Mouse (Mus musculus): ENCODE measurements around the gene Fam89b. TPM values are rescaled to one million over a fixed set of nuclear protein-coding genes. Genes with fewer than 3 reads are reported as not detected.

The Fam89b gene
- polyA plus RNA-seq, 1 experiment from 2014 or later: 170 TPM

- H3K4me2 ChIP-seq (ENCODE audit: low read length): no peak overlapping the region
- no peaks in the 10 kb centered on the region for H3K9me3 ChIP-seq (ENCODE audit: control insufficient read depth, low read length)
- no peak for ATAC-seq
- H3K4me1 ChIP-seq (replicated peaks; ENCODE audit: control insufficient read depth, insufficient read depth, low read length): peaks cover 22% of the 10 kb centered on the region
- no peaks in the 10 kb centered on the region for H3K27me3 ChIP-seq (replicated peaks; ENCODE audit: control insufficient read depth, insufficient read depth, low read length)
- 60% methylated on average over 10 of the region's 10 CpGs for WGBS
- no peak overlapping the region; the same call in 1 of the 2 replicates for H3K9ac ChIP-seq (replicated peaks; ENCODE audit: low read depth, low read length)
- peaks cover 27% of the 10 kb centered on the region for H3K36me3 ChIP-seq (ENCODE audit: control insufficient read depth, insufficient read depth)
- no peak overlapping the region for H3K4me3 ChIP-seq (replicated peaks; ENCODE audit: low read length)
- no peak overlapping the region for H3K27ac ChIP-seq (ENCODE audit: low read length)
Observed at GRCm38 (mm10) chr19:5716955-5717354, 12.5 kb downstream of the Fam89b start.

GRCm38 (mm10) chr19:5715793-5716688, 13.4 kb downstream of the Fam89b start:
- peak; percentile 65 for ATAC-seq

GRCm38 (mm10) chr19:5713730-5714129, 15.7 kb downstream of the Fam89b start:
- Histone ChIP-seq H3K27ac (ENCODE audit: low read length) (no peak overlapping the region), H3K36me3 (ENCODE audit: control insufficient read depth, insufficient read depth) (peaks cover 21% of the 10 kb centered on the region), H3K4me2 (ENCODE audit: low read length) (no peak overlapping the region), H3K4me1 (replicated peaks; ENCODE audit: control insufficient read depth, insufficient read depth, low read length) (peaks cover 22% of the 10 kb centered on the region), H3K9ac (replicated peaks; ENCODE audit: low read depth, low read length) (no peak overlapping the region), H3K9me3 (ENCODE audit: control insufficient read depth, low read length) (no peaks in the 10 kb centered on the region), H3K4me3 (replicated peaks; ENCODE audit: low read length) (no peak overlapping the region), H3K27me3 (replicated peaks; ENCODE audit: control insufficient read depth, insufficient read depth, low read length) (no peaks in the 10 kb centered on the region)
- no peak for ATAC-seq
- 9% methylated on average over 2 of the region's 2 CpGs for WGBS

More at GRCm38 (mm10) chr19:5715793-5716688, 13.4 kb downstream of the Fam89b start:
- H3K27me3 ChIP-seq (replicated peaks; ENCODE audit: control insufficient read depth, insufficient read depth, low read length): no peaks in the 10 kb centered on the region
- no peaks in the 10 kb centered on the region for H3K9me3 ChIP-seq (ENCODE audit: control insufficient read depth, low read length)
- peaks cover 21% of the 10 kb centered on the region for H3K36me3 ChIP-seq (ENCODE audit: control insufficient read depth, insufficient read depth)
- H3K4me1 ChIP-seq (replicated peaks; ENCODE audit: control insufficient read depth, insufficient read depth, low read length): peaks cover 22% of the 10 kb centered on the region
- no peak overlapping the region for H3K27ac ChIP-seq (ENCODE audit: low read length)
- H3K4me2 ChIP-seq (ENCODE audit: low read length): peak overlapping the region; percentile 38
- peak overlapping the region; percentile 26 for H3K4me3 ChIP-seq (replicated peaks; ENCODE audit: low read length)
- peak overlapping the region; percentile 18; the same call in 1 of the 2 replicates for H3K9ac ChIP-seq (replicated peaks; ENCODE audit: low read depth, low read length)
- WGBS: 19% methylated on average over 43 of the region's 43 CpGs

GRCm38 (mm10) chr19:5713255-5713654, 16.2 kb downstream of the Fam89b start:
- Histone ChIP-seq H3K9me3 (ENCODE audit: control insufficient read depth, low read length) (no peaks in the 10 kb centered on the region), H3K4me1 (replicated peaks; ENCODE audit: control insufficient read depth, insufficient read depth, low read length) (peaks cover 22% of the 10 kb centered on the region), H3K27ac (ENCODE audit: low read length) (no peak overlapping the region), H3K9ac (replicated peaks; ENCODE audit: low read depth, low read length) (no peak overlapping the region), H3K27me3 (replicated peaks; ENCODE audit: control insufficient read depth, insufficient read depth, low read length) (no peaks in the 10 kb centered on the region), H3K36me3 (ENCODE audit: control insufficient read depth, insufficient read depth) (peaks cover 22% of the 10 kb centered on the region), H3K4me2 (ENCODE audit: low read length) (no peak overlapping the region), H3K4me3 (replicated peaks; ENCODE audit: low read length) (no peak overlapping the region)
- 81% methylated on average over 5 of the region's 5 CpGs for WGBS
- no peak for ATAC-seq

GRCm38 (mm10) chr19:5711907-5712460, 17.5 kb downstream of the Fam89b start:
- H3K4me2 ChIP-seq (ENCODE audit: low read length): no peak overlapping the region
- 92% methylated on average over 14 of the region's 14 CpGs for WGBS
- H3K27ac ChIP-seq (ENCODE audit: low read length): no peak overlapping the region
- no peak overlapping the region for H3K4me3 ChIP-seq (replicated peaks; ENCODE audit: low read length)
- peaks cover 17% of the 10 kb centered on the region for H3K4me1 ChIP-seq (replicated peaks; ENCODE audit: control insufficient read depth, insufficient read depth, low read length)
- H3K9ac ChIP-seq (replicated peaks; ENCODE audit: low read depth, low read length): no peak overlapping the region
- H3K27me3 ChIP-seq (replicated peaks; ENCODE audit: control insufficient read depth, insufficient read depth, low read length): no peaks in the 10 kb centered on the region
- peaks cover 27% of the 10 kb centered on the region for H3K36me3 ChIP-seq (ENCODE audit: control insufficient read depth, insufficient read depth)
- ATAC-seq: no peak
- H3K9me3 ChIP-seq (ENCODE audit: control insufficient read depth, low read length): no peaks in the 10 kb centered on the region

- no peaks in the 10 kb centered on the region for H3K9me3 ChIP-seq (ENCODE audit: control insufficient read depth, low read length)
- no peak overlapping the region for H3K4me2 ChIP-seq (ENCODE audit: low read length)
- no peak overlapping the region for H3K9ac ChIP-seq (replicated peaks; ENCODE audit: low read depth, low read length)
- H3K4me3 ChIP-seq (replicated peaks; ENCODE audit: low read length): no peak overlapping the region
- H3K27me3 ChIP-seq (replicated peaks; ENCODE audit: control insufficient read depth, insufficient read depth, low read length): no peaks in the 10 kb centered on the region
- H3K27ac ChIP-seq (ENCODE audit: low read length): no peak overlapping the region
- peaks cover 30% of the 10 kb centered on the region for H3K36me3 ChIP-seq (ENCODE audit: control insufficient read depth, insufficient read depth)
- 6% methylated on average over 3 of the region's 3 CpGs for WGBS
- ATAC-seq: no peak
- peaks cover 9% of the 10 kb centered on the region for H3K4me1 ChIP-seq (replicated peaks; ENCODE audit: control insufficient read depth, insufficient read depth, low read length)
Observed at GRCm38 (mm10) chr19:5711218-5711617, 18.2 kb downstream of the Fam89b start.

- no peaks in the 10 kb centered on the region for H3K9me3 ChIP-seq (ENCODE audit: control insufficient read depth, low read length)
- H3K36me3 ChIP-seq (ENCODE audit: control insufficient read depth, insufficient read depth): peaks cover 30% of the 10 kb centered on the region
- no peak for ATAC-seq
- peaks cover 7% of the 10 kb centered on the region; the same call in 1 of the 2 replicates for H3K4me1 ChIP-seq (replicated peaks; ENCODE audit: control insufficient read depth, insufficient read depth, low read length)
- no peak overlapping the region for H3K4me3 ChIP-seq (replicated peaks; ENCODE audit: low read length)
- WGBS: 75% methylated on average over 8 of the region's 8 CpGs
- no peak overlapping the region for H3K9ac ChIP-seq (replicated peaks; ENCODE audit: low read depth, low read length)
- H3K27ac ChIP-seq (ENCODE audit: low read length): no peak overlapping the region
- H3K27me3 ChIP-seq (replicated peaks; ENCODE audit: control insufficient read depth, insufficient read depth, low read length): no peaks in the 10 kb centered on the region
- H3K4me2 ChIP-seq (ENCODE audit: low read length): no peak overlapping the region
Observed at GRCm38 (mm10) chr19:5710581-5710980, 18.9 kb downstream of the Fam89b start.

- ATAC-seq: no peak
Observed at GRCm38 (mm10) chr19:5710068-5710467, 19.4 kb downstream of the Fam89b start.

GRCm38 (mm10) chr19:5704801-5705571, 24.5 kb downstream of the Fam89b start:
- Histone ChIP-seq H3K4me2 (ENCODE audit: low read length) (no peak overlapping the region), H3K9ac (replicated peaks; ENCODE audit: low read depth, low read length) (no peak overlapping the region), H3K27me3 (replicated peaks; ENCODE audit: control insufficient read depth, insufficient read depth, low read length) (no peaks in the 10 kb centered on the region), H3K4me3 (replicated peaks; ENCODE audit: low read length) (no peak overlapping the region), H3K27ac (ENCODE audit: low read length) (no peak overlapping the region; the same call in 1 of the 2 replicates), H3K4me1 (replicated peaks; ENCODE audit: control insufficient read depth, insufficient read depth, low read length) (no peaks in the 10 kb centered on the region), H3K36me3 (ENCODE audit: control insufficient read depth, insufficient read depth) (peaks cover 32% of the 10 kb centered on the region), H3K9me3 (ENCODE audit: control insufficient read depth, low read length) (no peaks in the 10 kb centered on the region)
- WGBS: 45% methylated on average over 10 of the region's 10 CpGs
- peak; percentile 21; the same call in 1 of the 2 replicates for ATAC-seq

More at GRCm38 (mm10) chr19:5710068-5710467, 19.4 kb downstream of the Fam89b start:
- H3K4me3 ChIP-seq (replicated peaks; ENCODE audit: low read length): no peak overlapping the region
- H3K9ac ChIP-seq (replicated peaks; ENCODE audit: low read depth, low read length): no peak overlapping the region
- no peak overlapping the region for H3K27ac ChIP-seq (ENCODE audit: low read length)
- no peaks in the 10 kb centered on the region for H3K9me3 ChIP-seq (ENCODE audit: control insufficient read depth, low read length)
- WGBS: 96% methylated on average over 6 of the region's 6 CpGs
- H3K36me3 ChIP-seq (ENCODE audit: control insufficient read depth, insufficient read depth): peaks cover 27% of the 10 kb centered on the region
- no peak overlapping the region for H3K4me2 ChIP-seq (ENCODE audit: low read length)
- peaks cover 7% of the 10 kb centered on the region; the same call in 1 of the 2 replicates for H3K4me1 ChIP-seq (replicated peaks; ENCODE audit: control insufficient read depth, insufficient read depth, low read length)
- H3K27me3 ChIP-seq (replicated peaks; ENCODE audit: control insufficient read depth, insufficient read depth, low read length): no peaks in the 10 kb centered on the region
